Mouse (Mus musculus) urinary bladder, adult 2 months (tissue): ENCODE measurements around the gene Serpinb9g. TPM values are rescaled to one million over a fixed set of nuclear protein-coding genes. Genes with fewer than 3 reads are reported as not detected.
"Not testable (repeated sequence)": the region's sequence is repeated elsewhere in the genome, so short reads cannot be mapped to it uniquely, and the experiment has no call there.

Experiments used
- DNase-seq: peaks from one replicate; pipeline ENCODE4 v3.0.0; 2022; ENCODE audit warnings: low spot score
- polyA plus RNA-seq: library from polyadenylated mRNA; depleted of rRNA; stranded (reverse); fragments of >200 nt; gene quantifications from 2 replicates; pipeline ENCODE4 v1.2.3, GENCODE M21; 2012; rRNA removed

Serpinb9g gene
- not detected in 2 replicates for polyA plus RNA-seq

DNA sequence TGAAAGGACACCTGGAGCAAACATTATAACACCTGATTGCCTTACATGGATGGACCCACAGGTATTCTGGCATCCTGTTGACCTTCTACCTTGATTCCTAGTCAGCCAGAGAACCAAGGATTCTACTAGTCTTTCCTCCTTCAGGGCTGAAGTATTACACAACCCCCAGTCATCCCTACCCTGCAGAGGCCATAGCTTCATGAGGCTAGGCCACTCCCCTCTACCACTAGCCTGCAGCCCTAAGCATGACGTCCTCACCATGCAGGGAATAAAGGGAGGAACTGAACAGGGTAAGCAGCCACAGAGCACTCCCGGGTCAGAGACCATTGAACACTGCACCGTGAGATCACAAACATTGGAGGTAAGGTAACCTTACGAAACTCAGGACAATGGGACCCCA, at the start of gene Serpinb9g:
Gene Serpinb9g, plus strand, starts transcription at position 301 of the 400 bp plus-strand sequence.
- not testable (repeated sequence) for DNase-seq

DNA sequence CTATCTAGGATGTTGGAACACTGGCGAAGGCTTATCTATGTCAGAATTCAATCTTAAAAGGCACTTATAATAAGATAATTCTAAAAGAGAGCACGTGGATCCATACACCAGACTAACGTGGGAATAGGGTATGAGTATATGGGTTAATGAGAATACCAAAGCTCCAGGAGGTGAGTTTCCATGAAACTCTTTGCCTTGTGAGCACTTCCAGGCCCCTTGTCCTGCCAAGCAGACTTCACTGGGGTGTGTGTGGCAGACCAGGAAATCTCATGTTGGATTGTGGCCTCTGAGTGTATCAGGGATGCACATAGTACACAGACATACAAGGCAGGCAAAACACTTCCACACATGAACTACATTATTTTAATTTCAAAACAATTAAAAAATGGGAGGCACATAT, 718 bp upstream of the Serpinb9g start:
- not testable (repeated sequence) for DNase-seq

DNA sequence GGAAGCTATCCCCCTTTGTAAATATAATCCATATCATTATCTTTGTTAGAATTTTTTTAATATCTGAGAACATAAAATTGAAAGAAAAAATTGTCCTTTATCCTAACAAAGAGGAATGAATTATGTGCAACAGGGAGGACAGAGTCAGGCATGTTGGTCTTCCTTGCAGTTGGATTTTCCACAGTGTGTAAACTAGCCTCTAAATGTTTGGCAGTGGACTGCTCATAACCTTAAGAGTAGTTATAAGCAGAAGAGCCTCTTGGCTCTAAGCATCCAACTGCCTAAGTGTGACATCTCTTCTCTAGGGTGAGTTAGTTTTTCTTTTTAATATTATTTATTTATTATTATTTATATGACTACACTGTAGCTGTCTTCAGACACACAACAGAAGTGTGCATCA, 40.0 kb downstream of the Serpinb9g start:
- no peak for DNase-seq

DNA sequence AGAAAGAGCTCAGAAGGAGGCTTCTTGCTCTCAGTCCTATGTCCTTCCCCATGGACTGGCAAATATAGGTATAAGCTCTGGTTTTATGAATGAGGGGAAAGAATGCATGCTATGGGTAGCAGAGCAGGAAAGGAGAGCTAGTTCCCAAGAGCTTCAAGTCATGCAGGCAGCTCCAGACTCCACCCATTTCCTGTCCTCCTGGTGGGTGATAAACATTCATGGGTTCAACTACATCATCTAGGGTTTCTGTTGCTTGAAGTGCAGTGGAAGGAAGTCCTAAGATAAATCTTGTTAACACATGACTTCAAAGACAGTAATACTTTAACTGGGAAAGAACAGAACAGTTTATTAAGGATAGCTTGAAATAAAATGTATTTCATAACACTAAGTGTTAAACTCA, 48.2 kb downstream of the Serpinb9g start:
- no peak for DNase-seq

Other genes starting within 250 kb of the Serpinb9g start
- not detected in 2 replicates for gene Serpinb9e, start 235.2 kb upstream of the Serpinb9g start, polyA plus RNA-seq
- 0.04 TPM in 1 of 2 replicates, not detected in the other for gene Serpinb9f, start 160.7 kb upstream of the Serpinb9g start, polyA plus RNA-seq
- not detected in 2 replicates for gene Gm11397, start 89.0 kb upstream of the Serpinb9g start, polyA plus RNA-seq
- not detected in 2 replicates for gene Serpinb6d, start 176.6 kb downstream of the Serpinb9g start, polyA plus RNA-seq